Mouse (Mus musculus) liver, adult 2 months (tissue): ENCODE data around the gene Galnt15.

Source experiments
- CTCF ChIP-seq: fragments of 200-500 bp; IDR thresholded peaks from 2 replicates; pipeline ENCODE4 v1.5.1; 2011; ENCODE audit warnings: low read depth, low read length, control low read depth
- POLR2A ChIP-seq: fragments of 200-500 bp; IDR thresholded peaks from 2 replicates; pipeline ENCODE4 v1.6.1; 2011; ENCODE audit warnings: low read length, control low read depth; ENCODE audit not compliant: insufficient read depth; ENCODE audit errors: extremely low read depth

- no peak for TF ChIP-seq POLR2A
- no peak for TF ChIP-seq CTCF
Observed at GRCm38 (mm10) chr14:32091124-32091523, 62.3 kb downstream of the Galnt15 start.
